Mouse (Mus musculus) megakaryocyte, embryonic 14.5 days (primary cell): ENCODE results near the gene 4930544D05Rik.

Source experiments
- FLI1 ChIP-seq: IDR thresholded peaks from 2 replicates; pipeline ENCODE4 v1.6.1; 2012; ENCODE audit warnings: low read length, inconsistent platforms, mixed read lengths
- GATA1 ChIP-seq: IDR thresholded peaks from 3 replicates; pipeline ENCODE4 v1.6.1; 2012; ENCODE audit warnings: mixed read lengths, low read length, inconsistent platforms, borderline replicate concordance

- no peak for TF ChIP-seq GATA1
- TF ChIP-seq FLI1, result no peak
Observed at GRCm38 (mm10) chr11:70583775-70584174, 31.9 kb upstream of the 4930544D05Rik start.
